3 mouse cellular contexts compared by ENCODE assay signal in the genomic region with DNA sequence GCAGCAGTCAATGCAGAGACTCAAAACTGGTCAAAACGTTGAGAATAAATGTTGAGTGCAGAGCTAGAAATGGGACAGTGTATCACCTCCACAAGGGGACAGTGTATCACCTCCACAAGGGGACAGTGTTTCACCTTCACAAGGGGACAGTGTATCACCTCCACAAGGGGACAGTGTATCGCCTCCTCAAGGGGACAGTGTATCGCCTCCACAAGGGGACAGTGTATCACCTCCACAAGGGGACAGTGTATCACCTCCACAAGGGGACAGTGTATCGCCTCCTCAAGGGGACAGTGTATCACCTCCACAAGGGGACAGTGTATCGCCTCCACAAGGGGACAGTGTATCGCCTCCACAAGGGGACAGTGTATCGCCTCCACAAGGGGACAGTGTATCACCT. TPM values are rescaled to one million over a fixed set of nuclear protein-coding genes. Genes with fewer than 3 reads are reported as not detected.
"Had no signal": no experiment of that assay in that cellular context is flagged by ENCODE, and none has a peak within 500 bp of the region (broad histone marks: within the 10 kb centered on the region; RNA-seq: fewer than 3 reads in every experiment).

No protein-coding gene starts in this region.

RNA-seq across cellular contexts. Expression of gene Tdrd1, which starts 47.5 kb away (rescaled TPM):
- total RNA-seq: megakaryocyte-erythroid progenitor cell, adult 5-6 weeks; neutrophil, adult 5-6 weeks had no signal
- polyA plus RNA-seq: spleen, adult 2 months had no signal

RNA-seq across cellular contexts. Expression of gene Adrb1, which starts 56.5 kb away (rescaled TPM):
- total RNA-seq: megakaryocyte-erythroid progenitor cell, adult 5-6 weeks had no signal
